Mouse (Mus musculus) brain, embryonic 14.5 days (tissue): ENCODE results near the gene Gm20708.

Experiments used
- CTCF ChIP-seq: fragments of 200-500 bp; IDR thresholded peaks from 2 replicates; pipeline ENCODE4 v1.5.1; 2012; ENCODE audit warnings: inconsistent platforms, mild to moderate bottlenecking, moderate library complexity, borderline replicate concordance; ENCODE audit not compliant: insufficient read depth, insufficient read length; ENCODE audit errors: extremely low read depth
- POLR2A ChIP-seq: fragments of 200-500 bp; IDR thresholded peaks from 2 replicates; pipeline ENCODE4 v1.6.1; 2012; ENCODE audit warnings: mild to moderate bottlenecking, inconsistent platforms, borderline replicate concordance; ENCODE audit not compliant: poor library complexity, insufficient read depth, insufficient read length, severe bottlenecking; ENCODE audit errors: extremely low read depth

DNA sequence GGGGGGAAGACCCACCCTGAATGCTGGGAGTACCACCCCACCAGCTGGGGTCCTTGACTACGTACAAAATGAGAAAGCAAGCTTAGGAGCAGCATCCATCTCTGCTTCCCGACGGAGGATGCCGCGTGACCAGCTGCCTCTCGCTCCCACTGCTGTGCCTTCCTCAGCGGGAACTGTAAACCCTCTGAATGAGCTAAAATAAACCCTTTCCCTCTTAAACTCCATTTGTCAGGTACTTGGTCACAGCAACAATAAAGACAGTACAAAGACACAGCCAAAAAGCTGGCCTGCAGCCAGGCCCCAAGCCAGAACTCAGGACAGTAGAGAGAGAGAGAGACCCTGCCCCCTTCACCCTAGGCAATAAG, 39.8 kb upstream of the Gm20708 start:
- TF ChIP-seq POLR2A: no peak
- no peak for TF ChIP-seq CTCF
